Mouse (Mus musculus) brain, embryonic 14.5 days (tissue): Measurements from ENCODE around the gene Styxl1.

Source experiments
- CTCF ChIP-seq: fragments of 200-500 bp; IDR thresholded peaks from 2 replicates; pipeline ENCODE4 v1.5.1; 2012; ENCODE audit warnings: inconsistent platforms, mild to moderate bottlenecking, moderate library complexity, borderline replicate concordance; ENCODE audit not compliant: insufficient read depth, insufficient read length; ENCODE audit errors: extremely low read depth
- POLR2A ChIP-seq: fragments of 200-500 bp; IDR thresholded peaks from 2 replicates; pipeline ENCODE4 v1.6.1; 2012; ENCODE audit warnings: mild to moderate bottlenecking, inconsistent platforms, borderline replicate concordance; ENCODE audit not compliant: poor library complexity, insufficient read depth, insufficient read length, severe bottlenecking; ENCODE audit errors: extremely low read depth

DNA sequence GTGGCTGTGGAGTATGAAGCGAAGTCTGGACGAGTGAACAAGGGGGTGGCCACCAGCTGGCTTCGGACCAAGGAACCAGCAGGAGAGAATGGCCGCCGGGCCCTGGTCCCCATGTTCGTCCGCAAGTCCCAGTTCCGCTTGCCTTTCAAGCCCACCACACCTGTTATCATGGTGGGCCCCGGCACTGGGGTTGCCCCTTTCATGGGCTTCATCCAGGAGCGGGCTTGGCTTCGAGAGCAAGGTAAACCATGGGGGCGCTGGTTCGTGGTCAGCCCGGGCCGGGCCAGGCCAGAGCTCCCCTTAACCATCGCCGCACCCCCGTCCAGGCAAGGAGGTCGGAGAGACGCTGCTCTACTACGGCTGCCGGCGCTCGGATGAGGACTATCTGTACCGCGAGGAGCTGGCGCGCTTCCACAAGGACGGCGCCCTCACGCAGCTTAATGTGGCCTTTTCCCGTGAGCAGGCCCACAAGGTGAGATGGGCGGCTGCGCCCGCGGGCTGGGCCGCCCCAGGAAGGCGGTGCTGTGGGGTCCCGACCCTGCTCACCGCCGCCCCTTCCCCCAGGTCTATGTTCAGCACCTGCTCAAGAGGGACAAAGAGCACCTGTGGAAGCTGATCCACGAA is 44.0 kb downstream of the Styxl1 start:
- TF ChIP-seq CTCF = no peak
- TF ChIP-seq POLR2A = no peak
